9 mouse cellular contexts compared by ENCODE assay signal in genomic region chr3:30226928-30227370, GRCm38 (mm10).
A peak's percentile ranks its signal among the peaks of the same experiment; 100 is the strongest.
DNase-seq lines count a peak whose midpoint lies in the region; ATAC-seq lines count a peak whose summit lies in the region.
"Had no signal": no experiment of that assay in that cellular context is flagged by ENCODE, and none has a peak within 500 bp of the region (broad histone marks: within the 10 kb centered on the region; RNA-seq: fewer than 3 reads in every experiment).

No protein-coding gene starts in this region.

- H3K4me2 ChIP-seq in limb, embryonic 11.5 days (ENCODE audit: low read depth, severe bottlenecking) = no peak overlapping the region
- H3K4me2 ChIP-seq in neural tube, embryonic 15.5 days = 0 out of 2 replicates have a peak overlapping the region, but pooled peaks have one; percentile 5

- ATAC-seq in limb, embryonic 11.5 days (ENCODE audit: insufficient number of reproducible peaks, low FRiP score, low TSS enrichment, low read depth) = peak; percentile 71; the same call in 1 of the 2 replicates
- peak; percentile 79 for ATAC-seq in neural tube, embryonic 15.5 days (ENCODE audit: low FRiP score)

- H3K9me3 ChIP-seq in hindbrain, embryonic 10.5 days = no peaks in the 10 kb centered on the region
- no peaks in the 10 kb centered on the region for H3K9me3 ChIP-seq in limb, embryonic 11.5 days (ENCODE audit: control insufficient read depth, low read length)
- no peaks in the 10 kb centered on the region for H3K9me3 ChIP-seq in neural tube, embryonic 15.5 days (replicated peaks)

- H3K4me1 ChIP-seq in hindbrain, embryonic 10.5 days (replicated peaks) = peaks cover 32% of the 10 kb centered on the region
- peaks cover 27% of the 10 kb centered on the region for H3K4me1 ChIP-seq in limb, embryonic 11.5 days (ENCODE audit: control insufficient read depth, insufficient read depth, low read length)
- peaks cover 14% of the 10 kb centered on the region for H3K4me1 ChIP-seq in neural tube, embryonic 15.5 days

- WGBS in hindbrain, embryonic 10.5 days = 28% methylated on average over 13 of the region's 13 CpGs
- 29% methylated on average over 12 of the region's 13 CpGs for WGBS in limb, embryonic 11.5 days
- 27% methylated on average over 13 of the region's 13 CpGs for WGBS in neural tube, embryonic 15.5 days

- H3K9ac ChIP-seq in limb, embryonic 11.5 days (ENCODE audit: low read length) = no peak overlapping the region
- H3K9ac ChIP-seq in neural tube, embryonic 15.5 days (replicated peaks) = no peak overlapping the region
- H3K9ac ChIP-seq: liver, embryonic 14.5 days had no signal

- peak; percentile 80 for DNase-seq in left cerebral cortex, postnatal 4 days
- DNase-seq in left cerebral cortex, adult 8-10 months (ENCODE audit: low spot score in 2 of 2) = no peak
- peak; percentile 71 for DNase-seq in hindbrain, embryonic 10.5 days (ENCODE audit: low spot score)
- peak; percentile 74 for DNase-seq in limb, embryonic 11.5 days (ENCODE audit: low spot score)
- DNase-seq in heart, postnatal 36 days = no peak
- DNase-seq in thymus, postnatal 36 days = no peak
- DNase-seq in layer of hippocampus, postnatal 25 days (ENCODE audit: extremely low spot score in 1 of 2, low spot score in 1 of 2) = no peak

- H3K4me3 ChIP-seq in hindbrain, embryonic 10.5 days = no peak overlapping the region
- no peak overlapping the region for H3K4me3 ChIP-seq in limb, embryonic 11.5 days (ENCODE audit: low read depth, low read length)
- H3K4me3 ChIP-seq in neural tube, embryonic 15.5 days (replicated peaks) = no peak overlapping the region

- peak overlapping the region; percentile 53 for H3K27ac ChIP-seq in hindbrain, embryonic 10.5 days
- H3K27ac ChIP-seq in limb, embryonic 11.5 days (replicated peaks; ENCODE audit: low read depth, low read length) = peak overlapping the region; percentile 88
- H3K27ac ChIP-seq in neural tube, embryonic 15.5 days (replicated peaks) = no peak overlapping the region
- H3K27ac ChIP-seq: liver, embryonic 14.5 days had no signal

- H3K36me3 ChIP-seq in hindbrain, embryonic 10.5 days = no peaks in the 10 kb centered on the region
- no peaks in the 10 kb centered on the region; the same call in 1 of the 2 replicates for H3K36me3 ChIP-seq in limb, embryonic 11.5 days (ENCODE audit: control insufficient read depth, insufficient read depth, low read length)
- no peaks in the 10 kb centered on the region for H3K36me3 ChIP-seq in neural tube, embryonic 15.5 days

- H3K27me3 ChIP-seq in hindbrain, embryonic 10.5 days (ENCODE audit: insufficient read depth, poor library complexity, severe bottlenecking) = peaks cover 27% of the 10 kb centered on the region
- H3K27me3 ChIP-seq in limb, embryonic 11.5 days (ENCODE audit: control insufficient read depth, insufficient read depth, low read length) = no peaks in the 10 kb centered on the region
- no peaks in the 10 kb centered on the region; the same call in 1 of the 2 replicates for H3K27me3 ChIP-seq in neural tube, embryonic 15.5 days (replicated peaks)

- intact Hi-C loops in left cerebral cortex, postnatal 4 days (cut with DNase I) = no loop called here
- intact Hi-C loops in heart, postnatal 36 days (cut with DNase I) = no loop called here

Comparison
In these comparisons a context has a peak if more than half of its experiments do, and no peak if none do; other contexts are left out.
1. DNase-seq: peak in left cerebral cortex, postnatal 4 days (single experiment), hindbrain, embryonic 10.5 days (single experiment) and limb, embryonic 11.5 days (single experiment); none in left cerebral cortex, adult 8-10 months (0 of 2), heart, postnatal 36 days (0 of 2), thymus, postnatal 36 days (0 of 2) and layer of hippocampus, postnatal 25 days (0 of 2).